Mouse (Mus musculus): ENCODE measurements around the gene Rnase10.
"Not testable (repeated sequence)": the region's sequence is repeated elsewhere in the genome, so short reads cannot be mapped to it uniquely, and the experiment has no call there.

Rnase10 gene

GRCm38 (mm10) chr14:51014724-51015123 lies 7.2 kb downstream of the Rnase10 start:
- DNase-seq: not testable (repeated sequence)

- no peak for DNase-seq
Measured at GRCm38 (mm10) chr14:51015780-51016179, 8.2 kb downstream of the Rnase10 start.

- DNase-seq: no peak
Measured at GRCm38 (mm10) chr14:51017256-51017655, 9.7 kb downstream of the Rnase10 start.

- DNase-seq: no peak
Measured at GRCm38 (mm10) chr14:51023457-51023856, 15.9 kb downstream of the Rnase10 start.

- no peak for DNase-seq
Measured at GRCm38 (mm10) chr14:51024820-51025219, 17.3 kb downstream of the Rnase10 start.

GRCm38 (mm10) chr14:51026391-51027133 lies 19.0 kb downstream of the Rnase10 start:
- DNase-seq: peak; percentile 65

GRCm38 (mm10) chr14:51027387-51028155 lies 20.0 kb downstream of the Rnase10 start:
- no peak for DNase-seq

- no peak for DNase-seq
Measured at GRCm38 (mm10) chr14:51035206-51035605, 27.7 kb downstream of the Rnase10 start.

- no peak for DNase-seq
Measured at GRCm38 (mm10) chr14:51036214-51036613, 28.7 kb downstream of the Rnase10 start.

- no peak for DNase-seq
Measured at GRCm38 (mm10) chr14:51041769-51042168, 34.2 kb downstream of the Rnase10 start, which contains the start of gene Rnase9. TSS of gene Rnase9 (minus strand) at chr14:51041869.

- no peak for DNase-seq
Measured at GRCm38 (mm10) chr14:51047846-51048245, 40.3 kb downstream of the Rnase10 start.

- DNase-seq: no peak
Measured at GRCm38 (mm10) chr14:51050063-51050462, 42.5 kb downstream of the Rnase10 start, which contains the start of gene Rnase11. TSS of gene Rnase11 (minus strand) at chr14:51050163.

- DNase-seq: no peak
Measured at GRCm38 (mm10) chr14:51051941-51052340, 44.4 kb downstream of the Rnase10 start.

- DNase-seq: no peak
Measured at GRCm38 (mm10) chr14:51053176-51053575, 45.6 kb downstream of the Rnase10 start.

- no peak for DNase-seq
Measured at GRCm38 (mm10) chr14:51054243-51055237, 47.0 kb downstream of the Rnase10 start.

- no peak for DNase-seq
Measured at GRCm38 (mm10) chr14:51057401-51057831, 49.9 kb downstream of the Rnase10 start, which contains the start of gene Rnase12. TSS of gene Rnase12 (minus strand) at chr14:51057661.

Measured in cerebellum, adult 8-10 months (tissue).